Mouse (Mus musculus) megakaryocyte-erythroid progenitor cell, adult 5-6 weeks (primary cell): ENCODE measurements around the gene Nptx1. TPM values are rescaled to one million over a fixed set of nuclear protein-coding genes. Genes with fewer than 3 reads are reported as not detected.
A peak's percentile ranks its signal among the peaks of the same experiment; 100 is the strongest.

ENCODE experiments used
- ATAC-seq: replicated peaks from 2 replicates; pipeline ENCODE4 v1.8.0; 2016; ENCODE audit warnings: mild to moderate bottlenecking, inconsistent platforms; ENCODE audit not compliant: severe bottlenecking, poor library complexity, low FRiP score, low TSS enrichment
- total RNA-seq, 2 experiments: library from RNA; stranded (forward) in 1 of 2; stranded (reverse) in 1 of 2; fragments of 200-1000, 215-1000 nt in 1 of 2; fragments of >200 nt in 1 of 2; fragmentation: Nextera tagmentation in 1 of 2; gene quantifications; 2 replicates each; pipeline ENCODE4 v1.2.3; 2014 to 2017

Nptx1 gene
- total RNA-seq, 2 experiments from 2014 or later: not detected

GRCm38 (mm10) chr11:119509165-119509776 lies 38.3 kb downstream of the Nptx1 start:
- ATAC-seq: no peak

- ATAC-seq: no peak
Measured at GRCm38 (mm10) chr11:119507772-119508171, 39.8 kb downstream of the Nptx1 start.

GRCm38 (mm10) chr11:119506386-119506785 lies 41.2 kb downstream of the Nptx1 start:
- no peak for ATAC-seq

GRCm38 (mm10) chr11:119503675-119504074 lies 43.9 kb downstream of the Nptx1 start:
- peak; percentile 85 for ATAC-seq

- no peak for ATAC-seq
Measured at GRCm38 (mm10) chr11:119500011-119500410, 47.5 kb downstream of the Nptx1 start.

- ATAC-seq: no peak
Measured at GRCm38 (mm10) chr11:119499297-119499696, 48.3 kb downstream of the Nptx1 start.

GRCm38 (mm10) chr11:119497451-119497850 lies 50.1 kb downstream of the Nptx1 start:
- no peak for ATAC-seq

- ATAC-seq: no peak
Measured at GRCm38 (mm10) chr11:119496147-119496546, 51.4 kb downstream of the Nptx1 start.

- no peak for ATAC-seq
Measured at GRCm38 (mm10) chr11:119493516-119493915, 54.0 kb downstream of the Nptx1 start.

GRCm38 (mm10) chr11:119492830-119493229 lies 54.7 kb downstream of the Nptx1 start:
- ATAC-seq: no peak; the same call in 1 of the 2 replicates

- ATAC-seq: no peak
Measured at GRCm38 (mm10) chr11:119491690-119492087, 55.9 kb downstream of the Nptx1 start.

GRCm38 (mm10) chr11:119490861-119491689 lies 56.5 kb downstream of the Nptx1 start, which contains the start of gene Endov:
Gene Endov, plus strand, starts transcription at chr11:119491347.
- peak; percentile 93 for ATAC-seq

Other genes starting within 250 kb of the Nptx1 start
- gene Eif4a3, start 247.7 kb downstream of the Nptx1 start, total RNA-seq (2014; fragmentation: Nextera tagmentation): 294 and 360 TPM in 2 replicates
- gene Eif4a3, start 247.7 kb downstream of the Nptx1 start, total RNA-seq (2017): 206 and 229 TPM in 2 replicates
- gene Card14, start 240.0 kb downstream of the Nptx1 start, total RNA-seq (2014; fragmentation: Nextera tagmentation): not detected in 2 replicates
- not detected in 2 replicates for gene Card14, start 240.0 kb downstream of the Nptx1 start, total RNA-seq (2017)
- gene Sgsh, start 192.2 kb downstream of the Nptx1 start, total RNA-seq (2014; fragmentation: Nextera tagmentation): 6.3 and 11.9 TPM in 2 replicates
- 3.6 and 5.1 TPM in 2 replicates for gene Sgsh, start 192.2 kb downstream of the Nptx1 start, total RNA-seq (2017)
- gene Slc26a11, start 192.2 kb downstream of the Nptx1 start, total RNA-seq (2014; fragmentation: Nextera tagmentation): 1.7 and 4.4 TPM in 2 replicates
- 0.65 and 1.5 TPM in 2 replicates for gene Slc26a11, start 192.2 kb downstream of the Nptx1 start, total RNA-seq (2017)
- 87.9 and 107 TPM in 2 replicates for gene Rnf213, start 154.7 kb downstream of the Nptx1 start, total RNA-seq (2014; fragmentation: Nextera tagmentation)
- 69.3 and 77.1 TPM in 2 replicates for gene Rnf213, start 154.7 kb downstream of the Nptx1 start, total RNA-seq (2017)
- 10.5 and 14.2 TPM in 2 replicates for gene Endov, start 56.4 kb downstream of the Nptx1 start, total RNA-seq (2014; fragmentation: Nextera tagmentation)
- gene Endov, start 56.4 kb downstream of the Nptx1 start, total RNA-seq (2017): 19.8 and 20.0 TPM in 2 replicates
- gene Rptor, start 55.2 kb upstream of the Nptx1 start, total RNA-seq (2014; fragmentation: Nextera tagmentation): 29.6 and 36.1 TPM in 2 replicates
- gene Rptor, start 55.2 kb upstream of the Nptx1 start, total RNA-seq (2017): 10.2 and 15.8 TPM in 2 replicates